Mouse (Mus musculus): Measurements from ENCODE around the gene Acp4.
"Not testable (repeated sequence)": the region's sequence is repeated elsewhere in the genome, so short reads cannot be mapped to it uniquely, and the experiment has no call there.

Acp4 gene

GRCm38 (mm10) chr7:44262791-44263643 lies 5.8 kb upstream of the Acp4 start:
- DNase-seq (ENCODE audit: low spot score) = peak; percentile 96

- no peak for DNase-seq (ENCODE audit: low spot score)
Measured at GRCm38 (mm10) chr7:44261147-44261546, 4.0 kb upstream of the Acp4 start, which contains the start of gene Gm15517. Gm15517 (plus strand) TSS chr7:44261447.

- DNase-seq (ENCODE audit: low spot score) = no peak
Measured at GRCm38 (mm10) chr7:44260410-44260809, 3.2 kb upstream of the Acp4 start.

GRCm38 (mm10) chr7:44254930-44255329 lies 2.2 kb downstream of the Acp4 start:
- no peak for DNase-seq (ENCODE audit: low spot score)

GRCm38 (mm10) chr7:44253023-44253616 lies 4.1 kb downstream of the Acp4 start:
- no peak for DNase-seq (ENCODE audit: low spot score)

GRCm38 (mm10) chr7:44250732-44251275 lies 6.4 kb downstream of the Acp4 start:
- not testable (repeated sequence) for DNase-seq (ENCODE audit: low spot score)

GRCm38 (mm10) chr7:44249248-44249647 lies 7.9 kb downstream of the Acp4 start:
- no peak for DNase-seq (ENCODE audit: low spot score)

GRCm38 (mm10) chr7:44247971-44248370 lies 9.2 kb downstream of the Acp4 start:
- DNase-seq (ENCODE audit: low spot score) = no peak

GRCm38 (mm10) chr7:44246984-44247470 lies 10.2 kb downstream of the Acp4 start:
- no peak for DNase-seq (ENCODE audit: low spot score)

GRCm38 (mm10) chr7:44246055-44246983 lies 10.9 kb downstream of the Acp4 start, which contains the start of the genes 1700028J19Rik and 2410002F23Rik:
1700028J19Rik (minus strand) TSS chr7:44246695.
2410002F23Rik (plus strand) TSS chr7:44246722.
- DNase-seq (ENCODE audit: low spot score) = peak; percentile 91

GRCm38 (mm10) chr7:44244080-44244479 lies 13.1 kb downstream of the Acp4 start:
- no peak for DNase-seq (ENCODE audit: low spot score)

- DNase-seq (ENCODE audit: low spot score) = no peak
Measured at GRCm38 (mm10) chr7:44241163-44241562, 16.0 kb downstream of the Acp4 start.

GRCm38 (mm10) chr7:44240712-44241111 lies 16.5 kb downstream of the Acp4 start:
- DNase-seq (ENCODE audit: low spot score) = no peak

GRCm38 (mm10) chr7:44239913-44240312 lies 17.3 kb downstream of the Acp4 start:
- no peak for DNase-seq (ENCODE audit: low spot score)

- DNase-seq (ENCODE audit: low spot score) = no peak
Measured at GRCm38 (mm10) chr7:44235909-44236308, 21.3 kb downstream of the Acp4 start, which contains the start of gene Gm36864. Gm36864 (plus strand) TSS chr7:44236177.

- DNase-seq (ENCODE audit: low spot score) = no peak
Measured at GRCm38 (mm10) chr7:44225076-44225475, 32.1 kb downstream of the Acp4 start, which contains the start of gene Klk1. Klk1 (plus strand) TSS chr7:44225360.

GRCm38 (mm10) chr7:44222335-44222734 lies 34.8 kb downstream of the Acp4 start:
- not testable (repeated sequence) for DNase-seq (ENCODE audit: low spot score)

GRCm38 (mm10) chr7:44221601-44222000 lies 35.6 kb downstream of the Acp4 start:
- DNase-seq (ENCODE audit: low spot score) = not testable (repeated sequence)

- DNase-seq (ENCODE audit: low spot score) = no peak
Measured at GRCm38 (mm10) chr7:44215645-44216044, 41.5 kb downstream of the Acp4 start, which contains the start of gene Klk1b5. Klk1b5 (plus strand) TSS chr7:44215945.

GRCm38 (mm10) chr7:44208307-44208706 lies 48.9 kb downstream of the Acp4 start:
- DNase-seq (ENCODE audit: low spot score) = no peak

GRCm38 (mm10) chr7:44207135-44207534 lies 50.0 kb downstream of the Acp4 start, which contains the start of gene Klk1b4:
Klk1b4 (plus strand) TSS chr7:44207435.
- DNase-seq (ENCODE audit: low spot score) = not testable (repeated sequence)
